Mouse (Mus musculus): ENCODE data around the gene Kif17.

Kif17 gene

GRCm38 (mm10) chr4:138339963-138340362 is 89.7 kb downstream of the Kif17 start:
- in situ Hi-C loops (cut with MboI, MseI): no loop called here

- in situ Hi-C loops (cut with MboI, MseI): no loop called here
These were observed 91.2 kb downstream of the Kif17 start for GRCm38 (mm10) chr4:138341393-138341792.

GRCm38 (mm10) chr4:138342048-138342447 is 91.8 kb downstream of the Kif17 start:
- in situ Hi-C loops (cut with MboI, MseI): no loop called here

- in situ Hi-C loops (cut with MboI, MseI): no loop called here
These were observed 92.5 kb downstream of the Kif17 start for GRCm38 (mm10) chr4:138342778-138343177.

- in situ Hi-C loops (cut with MboI, MseI): no loop called here
These were observed 93.2 kb downstream of the Kif17 start for GRCm38 (mm10) chr4:138343341-138343837.

GRCm38 (mm10) chr4:138344891-138345545 is 94.8 kb downstream of the Kif17 start:
- in situ Hi-C loops (cut with MboI, MseI): no loop called here

GRCm38 (mm10) chr4:138347280-138347679 is 97.0 kb downstream of the Kif17 start:
- in situ Hi-C loops (cut with MboI, MseI): no loop called here

- in situ Hi-C loops (cut with MboI, MseI): no loop called here
These were observed 98.5 kb downstream of the Kif17 start for GRCm38 (mm10) chr4:138348716-138349115.

Measured in regulatory T cell (primary cell).